Mouse (Mus musculus) small intestine, adult 2 months (tissue): Measurements from ENCODE around the gene Tnfrsf18.

Source experiments
- CTCF ChIP-seq: fragments of 200-500 bp; IDR thresholded peaks from 2 replicates; pipeline ENCODE4 v1.5.1; 2012; ENCODE audit warnings: low read depth, mild to moderate bottlenecking, control low read depth, inconsistent platforms, low read length, moderate library complexity, mixed read lengths; ENCODE audit not compliant: insufficient replicate concordance, insufficient read length; ENCODE audit errors: extremely low read depth
- POLR2A ChIP-seq: fragments of 200-500 bp; IDR thresholded peaks from 2 replicates; pipeline ENCODE4 v1.6.1; 2012; ENCODE audit warnings: low read depth, mild to moderate bottlenecking, control low read depth, inconsistent platforms, low read length, moderate library complexity

GRCm38 (mm10) chr4:156004109-156004508 lies 21.9 kb upstream of the Tnfrsf18 start:
- TF ChIP-seq CTCF (no peak), POLR2A (no peak)
